Mouse (Mus musculus) adrenal gland, postnatal 14 days (tissue): ENCODE results near the gene Arl5a. TPM values are rescaled to one million over a fixed set of nuclear protein-coding genes. Genes with fewer than 3 reads are reported as not detected.

Experiments
- DNase-seq: peaks from one replicate; pipeline ENCODE4 v3.0.0; 2021; ENCODE audit warnings: mixed read lengths
- long read RNA-seq, 2 experiments: library from polyadenylated mRNA; stranded (forward); transcript quantifications; one replicate each; pipeline ENCODE4 v2.0.0; 2021
- total RNA-seq: library from RNA; stranded (reverse); gene quantifications from 2 replicates; pipeline ENCODE4 v1.2.3, GENCODE M21; 2021

Arl5a gene
- 48.4 and 49.6 TPM in 2 replicates for total RNA-seq
- long read RNA-seq, experiment 1, full-length matches to known transcripts = 24 of 41 reads
- long read RNA-seq, experiment 1, partial matches to known transcripts = 0 of 41 reads
- long read RNA-seq, experiment 1, other reads (novel, unspliced or antisense) = 17 of 41 reads
- long read RNA-seq, experiment 2, full-length matches to known transcripts = 18 of 31 reads
- long read RNA-seq, experiment 2, partial matches to known transcripts = 0 of 31 reads
- long read RNA-seq, experiment 2, other reads (novel, unspliced or antisense) = 13 of 31 reads

- DNase-seq = peak; percentile 99
Observed at GRCm38 (mm10) chr2:52424747-52425522, at the start of gene Arl5a. TSS of gene Arl5a (minus strand) at chr2:52424901.

GRCm38 (mm10) chr2:52471545-52472291 lies 47.0 kb upstream of the Arl5a start:
- peak; percentile 37 for DNase-seq

GRCm38 (mm10) chr2:52470044-52470560 lies 45.4 kb upstream of the Arl5a start:
- no peak for DNase-seq

GRCm38 (mm10) chr2:52467629-52468028 lies 42.9 kb upstream of the Arl5a start:
- no peak for DNase-seq

- no peak for DNase-seq
Observed at GRCm38 (mm10) chr2:52461206-52461967, 36.7 kb upstream of the Arl5a start.

GRCm38 (mm10) chr2:52455606-52456479 lies 31.1 kb upstream of the Arl5a start:
- DNase-seq = no peak

GRCm38 (mm10) chr2:52449818-52450217 lies 25.1 kb upstream of the Arl5a start:
- DNase-seq = no peak

GRCm38 (mm10) chr2:52448916-52449315 lies 24.2 kb upstream of the Arl5a start:
- DNase-seq = no peak

GRCm38 (mm10) chr2:52446648-52447047 lies 21.9 kb upstream of the Arl5a start:
- no peak for DNase-seq

- DNase-seq = no peak
Observed at GRCm38 (mm10) chr2:52442125-52442524, 17.4 kb upstream of the Arl5a start.

- no peak for DNase-seq
Observed at GRCm38 (mm10) chr2:52440420-52441015, 15.8 kb upstream of the Arl5a start.

- DNase-seq = no peak
Observed at GRCm38 (mm10) chr2:52438437-52438836, 13.7 kb upstream of the Arl5a start.

GRCm38 (mm10) chr2:52438013-52438412 lies 13.3 kb upstream of the Arl5a start:
- peak; percentile 90 for DNase-seq

- no peak for DNase-seq
Observed at GRCm38 (mm10) chr2:52435919-52436632, 11.4 kb upstream of the Arl5a start.

- DNase-seq = no peak
Observed at GRCm38 (mm10) chr2:52433365-52433764, 8.7 kb upstream of the Arl5a start.

GRCm38 (mm10) chr2:52427383-52427782 lies 2.7 kb upstream of the Arl5a start:
- DNase-seq = no peak

GRCm38 (mm10) chr2:52426041-52426440 lies 1.3 kb upstream of the Arl5a start:
- no peak for DNase-seq

GRCm38 (mm10) chr2:52425523-52425795 lies 758 bp upstream of the Arl5a start:
- DNase-seq = no peak

- peak; percentile 69 for DNase-seq
Observed at GRCm38 (mm10) chr2:52424248-52424728, 413 bp downstream of the Arl5a start.
